Mouse (Mus musculus) gonadal fat pad, adult 2 months (tissue): Measurements from ENCODE around the gene Cenpt. TPM values are rescaled to one million over a fixed set of nuclear protein-coding genes. Genes with fewer than 3 reads are reported as not detected.
A peak's percentile ranks its signal among the peaks of the same experiment; 100 is the strongest.

ENCODE experiments used
- DNase-seq: peaks from one replicate; pipeline ENCODE4 v3.0.0-alpha.2; 2012; ENCODE audit warnings: low read depth
- polyA plus RNA-seq: library from polyadenylated mRNA; depleted of rRNA; stranded (reverse); fragments of >200 nt; gene quantifications from 2 replicates; pipeline ENCODE4 v1.2.3, GENCODE M21; 2012; rRNA removed

Gene Cenpt
- 18.9 and 23.0 TPM in 2 replicates for polyA plus RNA-seq

- no peak for DNase-seq
Measured at GRCm38 (mm10) chr8:105853178-105853577, at the start of gene Cenpt. TSS of gene Cenpt (minus strand) at chr8:105853278.

- no peak for DNase-seq
Measured at GRCm38 (mm10) chr8:105900941-105901616, 48.0 kb upstream of the Cenpt start.

GRCm38 (mm10) chr8:105900180-105900940, 47.3 kb upstream of the Cenpt start, which contains the start of gene Pskh1:
TSS of gene Pskh1 (plus strand) at chr8:105900441.
- no peak for DNase-seq

DNA sequence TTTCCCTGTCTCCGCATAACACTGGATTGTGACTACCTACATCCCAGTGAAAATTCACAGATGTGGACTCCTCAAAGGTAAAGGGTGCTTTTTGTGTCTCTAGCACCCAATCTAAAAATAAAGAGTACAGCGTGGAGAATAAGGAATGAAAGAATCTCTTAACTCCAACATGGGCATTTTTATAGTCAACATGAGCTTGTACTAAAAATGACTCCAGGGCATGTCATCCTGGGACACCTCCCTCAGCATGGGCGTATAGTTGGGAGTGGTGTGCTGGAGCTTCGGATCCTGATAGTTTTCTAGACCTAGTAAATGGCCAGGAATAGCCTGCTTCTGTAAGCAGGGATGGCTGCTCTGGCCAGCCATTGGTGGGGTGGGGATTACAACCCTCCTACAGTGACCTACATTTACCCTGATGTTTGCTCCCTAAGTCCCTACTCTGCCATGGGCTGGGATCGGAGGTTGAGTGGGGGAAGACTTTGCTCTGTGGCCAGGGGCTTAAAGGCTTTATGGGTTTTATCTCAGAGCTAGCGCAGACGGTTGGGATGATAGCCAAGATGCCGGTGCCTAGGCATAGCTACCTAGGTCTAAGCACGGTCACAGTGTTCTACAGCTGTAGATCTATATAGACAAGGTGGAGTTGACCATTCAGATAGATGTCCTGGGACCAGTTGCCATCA, 44.9 kb upstream of the Cenpt start:
- no peak for DNase-seq

DNA sequence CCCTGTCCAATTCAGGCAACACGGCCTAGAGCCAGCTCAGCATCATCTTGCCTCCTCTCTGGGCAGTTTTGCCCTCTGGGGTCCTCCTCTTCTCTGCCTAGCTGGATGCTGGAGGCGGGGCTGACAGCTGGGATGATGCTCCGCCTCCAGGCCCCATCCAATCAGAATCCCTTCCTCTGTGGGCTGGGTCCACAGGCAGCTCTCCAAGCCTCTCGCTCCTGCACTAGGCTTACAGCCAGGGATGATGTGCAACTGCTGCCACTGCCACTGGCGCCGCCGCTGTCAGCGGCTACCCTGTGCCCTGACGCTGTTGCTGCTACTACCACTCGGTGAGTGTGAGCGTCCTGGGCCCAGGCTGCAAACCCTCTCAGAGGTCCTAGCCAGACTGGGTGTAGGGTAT, 40.3 kb upstream of the Cenpt start, which contains the start of gene Nrn1l:
Gene Nrn1l, plus strand, starts transcription at position 229 of the 400 bp plus-strand sequence.
- no peak for DNase-seq

- no peak for DNase-seq
Measured at GRCm38 (mm10) chr8:105892432-105892831, 39.4 kb upstream of the Cenpt start.

- no peak for DNase-seq
Measured at GRCm38 (mm10) chr8:105890870-105891269, 37.8 kb upstream of the Cenpt start.

- no peak for DNase-seq
Measured at GRCm38 (mm10) chr8:105889756-105890465, 36.8 kb upstream of the Cenpt start.

DNA sequence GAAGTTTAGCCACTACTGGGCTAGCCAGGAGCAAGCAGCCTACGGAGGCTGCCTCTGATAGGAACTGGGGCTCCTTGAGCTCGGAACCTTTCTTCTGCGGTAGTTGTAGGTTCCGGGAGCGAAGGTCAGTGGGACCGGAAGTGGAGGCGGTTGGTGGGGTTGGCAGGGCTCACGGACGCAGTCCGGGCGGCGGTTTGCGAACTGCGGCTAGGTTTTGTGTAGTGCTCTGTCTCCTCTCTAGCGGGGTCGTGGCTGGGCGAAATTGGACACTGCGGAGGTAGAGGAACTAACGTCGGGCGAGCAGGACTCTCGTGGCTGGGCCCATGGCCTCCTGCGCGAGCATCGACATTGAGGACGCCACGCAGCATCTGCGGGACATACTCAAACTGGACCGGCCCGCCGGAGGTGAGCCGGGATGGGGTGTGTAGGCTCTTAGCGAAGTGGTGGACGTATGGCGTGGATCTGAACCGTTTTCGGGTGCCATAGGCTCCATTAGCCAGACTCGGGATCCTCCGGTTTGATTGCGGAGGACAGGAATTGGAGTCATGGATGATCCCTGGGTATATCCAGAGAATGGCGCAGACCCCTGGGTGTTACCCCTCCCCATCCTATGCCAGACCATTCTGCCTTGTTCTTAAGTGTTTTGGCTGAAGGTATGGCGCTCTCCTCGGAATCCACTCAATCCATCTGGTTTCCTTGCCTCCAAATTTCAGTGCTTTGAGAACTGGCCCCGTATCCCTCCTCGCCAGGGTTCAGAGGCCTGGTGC, 27.9 kb upstream of the Cenpt start, which contains the start of gene Edc4:
Gene Edc4, plus strand, starts transcription at position 128 of the 767 bp plus-strand sequence.
- no peak for DNase-seq

DNA sequence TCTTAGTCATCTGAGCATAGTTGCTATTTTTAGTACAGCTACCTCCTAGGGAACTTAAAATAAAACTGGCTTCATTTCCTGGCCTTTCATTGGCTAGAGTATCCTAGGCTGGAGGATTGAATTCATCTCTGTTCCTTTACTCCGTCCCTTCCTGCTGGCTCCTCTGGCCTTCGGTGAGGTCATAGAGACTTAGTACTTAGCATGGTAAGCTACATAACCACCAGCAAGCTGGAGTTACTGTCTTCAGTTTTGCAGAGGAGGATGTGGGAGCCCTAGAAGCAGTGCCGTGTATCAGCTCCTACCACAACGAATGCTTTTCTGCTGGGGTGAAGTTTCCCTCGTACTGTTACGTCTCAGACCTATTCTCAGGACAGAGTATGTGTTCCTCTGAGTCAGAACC, 21.2 kb upstream of the Cenpt start:
- DNase-seq = no peak

DNA sequence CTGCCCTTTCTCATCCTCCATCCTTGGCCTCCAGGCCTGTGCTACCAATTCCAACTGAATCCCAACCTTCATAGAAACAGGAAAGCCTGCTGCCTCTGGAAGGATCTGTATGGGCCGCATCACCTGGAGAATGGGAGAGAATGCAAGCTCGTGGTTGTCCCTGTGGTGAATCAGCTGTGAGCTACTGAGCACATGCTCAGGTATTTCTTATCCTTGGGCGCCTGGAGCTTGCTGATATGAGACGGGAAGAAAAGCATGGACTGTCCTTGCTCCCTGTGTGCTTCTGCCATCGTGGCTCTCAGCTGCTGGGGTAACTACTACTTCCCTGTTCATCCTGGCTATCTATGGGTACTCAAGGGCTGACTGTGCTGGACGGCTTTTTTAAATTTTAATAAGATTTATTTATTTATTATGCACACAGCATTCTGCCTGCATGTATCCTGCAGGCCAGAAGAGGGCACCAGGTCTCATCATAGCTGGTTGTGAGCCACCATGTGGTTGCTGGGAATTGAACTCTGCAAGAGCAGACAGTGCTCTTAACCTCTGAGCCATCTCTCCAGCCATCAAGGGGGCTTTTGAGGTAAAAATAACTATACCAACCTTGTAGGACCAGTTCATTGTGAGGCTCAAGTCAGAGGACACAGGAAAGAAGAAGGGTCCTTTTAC, 13.4 kb upstream of the Cenpt start:
- DNase-seq = no peak

- no peak for DNase-seq
Measured at GRCm38 (mm10) chr8:105861951-105862350, 8.9 kb upstream of the Cenpt start.

- peak; percentile 86 for DNase-seq
Measured at GRCm38 (mm10) chr8:105860143-105860981, 7.3 kb upstream of the Cenpt start, which contains the start of gene Nutf2. TSS of gene Nutf2 (plus strand) at chr8:105860580.

DNA sequence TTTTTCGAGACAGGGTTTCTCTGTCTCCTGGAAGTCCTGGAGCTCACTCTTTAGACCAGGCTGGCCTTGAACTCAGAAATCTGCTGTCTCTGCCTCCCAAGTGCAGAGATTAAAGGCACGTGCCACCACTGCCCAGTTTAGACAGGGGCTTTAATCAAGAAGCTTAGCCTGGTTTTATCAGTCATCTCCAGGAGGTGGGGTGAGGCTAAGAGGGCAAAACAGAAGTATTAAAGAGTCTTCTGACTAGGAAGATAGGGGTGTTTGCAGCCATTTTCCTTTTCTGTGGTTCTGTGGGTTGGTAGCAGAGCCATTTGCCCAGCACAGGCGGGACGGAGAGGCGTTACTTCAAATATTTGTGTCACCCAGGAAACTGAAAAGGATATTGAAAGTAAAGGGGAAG, 6.2 kb upstream of the Cenpt start:
- no peak for DNase-seq

- DNase-seq = no peak
Measured at GRCm38 (mm10) chr8:105858495-105858894, 5.4 kb upstream of the Cenpt start.

- DNase-seq = no peak
Measured at GRCm38 (mm10) chr8:105856168-105856835, 3.2 kb upstream of the Cenpt start.

DNA sequence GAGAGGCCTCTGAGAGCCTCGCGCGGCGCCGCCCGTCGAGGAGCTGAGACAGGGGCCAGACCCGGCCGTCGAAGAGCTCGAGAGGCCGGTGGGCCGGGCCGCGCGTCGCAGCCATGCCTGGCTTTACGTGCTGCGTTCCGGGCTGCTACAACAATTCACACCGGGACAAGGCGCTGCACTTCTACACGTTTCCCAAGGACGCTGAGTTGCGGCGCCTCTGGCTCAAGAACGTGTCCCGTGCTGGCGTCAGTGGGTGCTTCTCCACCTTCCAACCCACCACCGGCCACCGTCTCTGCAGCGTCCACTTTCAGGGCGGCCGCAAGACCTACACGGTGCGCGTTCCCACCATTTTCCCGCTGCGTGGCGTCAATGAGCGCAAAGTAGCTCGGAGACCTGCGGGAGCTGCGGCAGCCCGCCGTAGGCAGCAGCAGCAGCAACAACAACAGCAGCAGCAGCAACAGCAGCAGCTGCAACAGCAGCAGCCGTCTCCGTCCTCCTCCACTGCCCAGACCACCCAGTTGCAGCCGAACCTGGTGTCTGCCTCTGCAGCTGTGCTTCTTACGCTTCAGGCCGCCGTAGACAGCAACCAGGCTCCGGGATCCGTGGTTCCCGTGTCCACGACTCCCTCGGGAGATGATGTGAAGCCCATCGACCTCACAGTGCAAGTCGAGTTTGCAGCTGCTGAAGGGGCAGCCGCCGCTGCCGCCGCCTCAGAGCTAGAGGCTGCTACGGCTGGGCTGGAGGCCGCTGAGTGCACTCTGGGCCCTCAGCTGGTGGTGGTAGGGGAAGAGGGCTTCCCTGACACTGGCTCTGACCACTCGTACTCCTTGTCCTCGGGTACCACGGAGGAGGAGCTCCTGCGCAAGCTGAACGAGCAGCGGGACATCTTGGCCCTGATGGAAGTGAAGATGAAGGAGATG, 2.4 kb upstream of the Cenpt start:
- no peak for DNase-seq

- DNase-seq = no peak
Measured at GRCm38 (mm10) chr8:105854715-105855216, 1.7 kb upstream of the Cenpt start, which contains the start of gene Thap11. TSS of gene Thap11 (plus strand) at chr8:105855132.
